Mouse (Mus musculus) liver, embryonic 14.5 days (tissue): ENCODE data around the gene Ank. TPM values are rescaled to one million over a fixed set of nuclear protein-coding genes. Genes with fewer than 3 reads are reported as not detected.
A peak's percentile ranks its signal among the peaks of the same experiment; 100 is the strongest.

Experiments used
- ATAC-seq: fragments of 200-750 bp; cut with Nextera tagmentation; 2 replicates; pipeline ENCODE4 v1.8.0; 2017; ENCODE audit warnings: moderate number of reproducible peaks, mild to moderate bottlenecking, moderate library complexity; ENCODE audit not compliant: insufficient read depth
- DNase-seq, 3 experiments: peaks; one replicate each; pipeline ENCODE4 v3.0.0-alpha.2; 2012 to 2013; ENCODE audit warnings: low read depth in 3 of 3, low spot score in 3 of 3
- H3K27ac ChIP-seq: fragments of 300-500 bp; sonication (generic); 2 replicates; pipeline ENCODE4 v1.5.1; 2014; ENCODE audit warnings: moderate library complexity, mild to moderate bottlenecking, control low read depth, inconsistent platforms
- H3K27me3 ChIP-seq: fragments of 300-500 bp; sonication (generic); 2 replicates; pipeline ENCODE4 v1.6.1; 2014; ENCODE audit warnings: mild to moderate bottlenecking, low read length, moderate library complexity; ENCODE audit not compliant: control insufficient read depth, insufficient read depth
- H3K36me3 ChIP-seq: fragments of 300-500 bp; sonication (generic); replicated peaks from 2 replicates; pipeline ENCODE4 v1.6.1; 2014; ENCODE audit warnings: low read depth; ENCODE audit not compliant: control insufficient read depth, insufficient read depth
- H3K4me1 ChIP-seq, 2 experiments: fragments of 200-500 bp in 1 of 2; fragments of 300-500 bp in 1 of 2; sonication (generic) in 1 of 2; replicated peaks; 2 replicates each; pipeline ENCODE4 v1.6.1; 2012 to 2014; ENCODE audit warnings: antibody characterized with exemption in 1 of 2, inconsistent platforms in 1 of 2, low read length in 1 of 2; ENCODE audit not compliant: control insufficient read depth in 2 of 2, insufficient read depth in 2 of 2
- H3K4me2 ChIP-seq: fragments of 300-500 bp; sonication (generic); 2 replicates; pipeline ENCODE4 v1.6.1; 2014; ENCODE audit warnings: low read depth, mild to moderate bottlenecking, control low read depth, moderate library complexity
- H3K4me3 ChIP-seq, 2 experiments: fragments of 200-500 bp in 1 of 2; fragments of 300-500 bp in 1 of 2; sonication (generic) in 1 of 2; 2 replicates each; pipeline ENCODE4 v1.5.1; 2012 to 2014; ENCODE audit warnings: low read depth in 2 of 2, low read length in 2 of 2, mild to moderate bottlenecking in 2 of 2, control low read depth in 1 of 2, inconsistent platforms in 1 of 2, moderate library complexity in 1 of 2; ENCODE audit not compliant: insufficient read depth in 1 of 2
- H3K9ac ChIP-seq: fragments of 300-500 bp; sonication (generic); replicated peaks from 2 replicates; pipeline ENCODE4 v1.6.1; 2014; ENCODE audit warnings: mild to moderate bottlenecking, control low read depth, moderate library complexity
- H3K9me3 ChIP-seq: fragments of 300-500 bp; sonication (generic); 2 replicates; pipeline ENCODE4 v1.6.1; 2016; ENCODE audit warnings: low read length, mixed read lengths; ENCODE audit not compliant: control insufficient read depth
- CTCF ChIP-seq: IDR thresholded peaks from 2 replicates; pipeline ENCODE4 v1.5.1; 2016; ENCODE audit warnings: antibody characterized with exemption, low read depth, control low read depth
- EP300 ChIP-seq: IDR thresholded peaks from 2 replicates; pipeline ENCODE4 v1.6.1; 2016; ENCODE audit warnings: antibody characterized with exemption, low read depth
- WGBS: fragments of 180-500 bp; shearing (Covaris S2); extraction: QIAGEN DNeasy Blood & Tissue Kit; methylation state at CpG from one replicate; pipeline ENCODE4 v1.1.7; 2014; ENCODE audit not compliant: insufficient replicate concordance; 5-methylcytosine and 5-hydroxymethylcytosine counted together
- polyA plus RNA-seq, 2 experiments: library from polyadenylated mRNA; depleted of rRNA in 1 of 2; stranded (reverse) in 1 of 2; unstranded in 1 of 2; fragments of >200 nt; fragmentation: Nextera tagmentation in 1 of 2; extraction: Ambion mirVana in 1 of 2; gene quantifications; 2 replicates each; pipeline versions ENCODE4 v1.2.1 to v1.2.3; 2012 to 2014

Ank gene
- polyA plus RNA-seq, 2 experiments, result 13.6 to 24.6 TPM

DNA sequence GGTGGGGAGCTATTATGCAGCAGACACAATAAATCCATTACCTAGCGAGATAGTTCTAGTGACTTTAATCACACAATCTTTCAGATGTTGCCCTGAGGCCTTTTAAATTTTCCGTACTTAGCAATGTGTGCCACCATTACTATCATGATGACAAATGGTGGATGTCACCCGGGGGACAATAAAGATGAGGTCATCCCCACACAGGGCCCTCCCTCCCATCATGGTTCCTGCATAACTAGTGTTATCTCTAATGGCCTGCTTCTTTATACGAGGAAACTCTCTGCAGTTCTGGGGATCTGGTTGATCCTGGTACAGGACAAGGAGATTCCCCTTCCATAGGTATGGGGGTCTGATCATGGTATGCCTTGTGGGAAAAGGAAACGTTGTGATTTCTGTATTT is 24.5 kb upstream of the Ank start:
- no peak overlapping the region for H3K27ac ChIP-seq
- ATAC-seq, result no peak
- H3K27me3 ChIP-seq, result no peaks in the 10 kb centered on the region
- H3K9me3 ChIP-seq, result no peaks in the 10 kb centered on the region
- no peak for DNase-seq
- H3K4me3 ChIP-seq, result no peak overlapping the region
- TF ChIP-seq CTCF (no peak), EP300 (no peak)
- no peaks in the 10 kb centered on the region for H3K36me3 ChIP-seq
- H3K9ac ChIP-seq, result no peak overlapping the region
- WGBS, result 48% methylated on average over 5 of the region's 5 CpGs
- no peak overlapping the region for H3K4me2 ChIP-seq
- no peaks in the 10 kb centered on the region; a peak in 1 of 4 replicates for H3K4me1 ChIP-seq

DNA sequence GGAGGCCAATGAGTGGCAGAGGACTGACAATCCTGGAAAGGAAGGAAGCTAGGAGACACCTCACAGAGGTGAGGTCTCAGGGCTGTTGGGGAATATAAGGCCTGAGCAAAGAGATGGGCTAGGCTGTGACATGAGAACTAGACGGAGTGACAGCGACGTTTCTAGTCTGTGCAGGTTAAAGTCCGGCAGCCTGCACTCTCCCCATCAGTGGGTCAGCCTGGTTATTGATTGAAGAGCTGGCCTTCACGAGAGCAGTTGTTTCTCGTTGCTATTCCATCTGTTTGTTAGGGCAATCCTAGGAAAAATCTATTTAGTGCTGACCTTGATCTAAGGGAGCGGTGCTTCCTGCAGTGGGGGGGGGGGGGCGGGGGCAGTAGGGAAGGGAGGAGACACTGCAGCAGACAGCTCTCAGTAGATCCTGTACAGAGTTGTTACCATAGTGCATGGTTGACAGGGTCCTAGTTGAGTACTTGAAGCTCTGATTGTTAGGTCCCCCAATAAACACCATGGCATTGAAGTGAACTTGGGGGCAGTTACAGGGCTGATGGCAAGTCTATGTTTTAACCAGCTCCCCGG is 21.6 kb upstream of the Ank start:
- TF ChIP-seq EP300 (no peak), CTCF (no peak)
- no peaks in the 10 kb centered on the region; a peak in 1 of 4 replicates for H3K4me1 ChIP-seq
- H3K27me3 ChIP-seq, result no peaks in the 10 kb centered on the region
- DNase-seq, result peak in 1 of 3 experiments; percentile 10
- H3K4me3 ChIP-seq, result no peak overlapping the region
- peak; percentile 65 for ATAC-seq
- H3K9me3 ChIP-seq, result no peaks in the 10 kb centered on the region
- no peak overlapping the region for H3K4me2 ChIP-seq
- H3K9ac ChIP-seq, result no peak overlapping the region
- no peak overlapping the region for H3K27ac ChIP-seq
- no peaks in the 10 kb centered on the region for H3K36me3 ChIP-seq
- 50% methylated on average over 9 of the region's 9 CpGs for WGBS

DNA sequence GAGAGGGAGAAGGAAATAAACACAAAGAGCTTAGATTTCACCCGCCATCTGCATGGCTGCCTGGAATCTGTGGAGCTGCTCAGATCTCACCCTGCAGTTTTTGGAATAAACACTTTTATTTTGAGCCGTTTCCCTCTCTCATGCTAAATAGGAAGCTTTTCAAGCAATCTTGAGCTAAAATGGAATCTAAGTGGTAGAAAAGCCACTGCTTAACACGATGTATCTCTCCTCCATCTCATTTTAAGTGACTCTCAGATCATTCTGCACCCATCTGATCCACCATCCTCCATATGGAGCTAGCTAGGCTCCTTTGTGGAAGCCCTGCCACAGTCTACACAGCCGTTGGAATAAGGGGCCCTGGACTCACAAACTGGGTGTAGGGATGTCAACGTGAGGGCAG is 15.8 kb upstream of the Ank start:
- DNase-seq (no peak), ATAC-seq (no peak)
- Histone ChIP-seq H3K27me3 (no peaks in the 10 kb centered on the region), H3K4me3 (no peak overlapping the region), H3K4me1 (peaks cover 0 to 9% of the 10 kb centered on the region in 2 experiments; a peak in 3 of 4 replicates), H3K9me3 (no peaks in the 10 kb centered on the region), H3K36me3 (no peaks in the 10 kb centered on the region), H3K4me2 (no peak overlapping the region), H3K9ac (no peak overlapping the region), H3K27ac (no peak overlapping the region)
- 69% methylated on average over 5 of the region's 5 CpGs for WGBS
- no peak for TF ChIP-seq EP300
- no peak for TF ChIP-seq CTCF

DNA sequence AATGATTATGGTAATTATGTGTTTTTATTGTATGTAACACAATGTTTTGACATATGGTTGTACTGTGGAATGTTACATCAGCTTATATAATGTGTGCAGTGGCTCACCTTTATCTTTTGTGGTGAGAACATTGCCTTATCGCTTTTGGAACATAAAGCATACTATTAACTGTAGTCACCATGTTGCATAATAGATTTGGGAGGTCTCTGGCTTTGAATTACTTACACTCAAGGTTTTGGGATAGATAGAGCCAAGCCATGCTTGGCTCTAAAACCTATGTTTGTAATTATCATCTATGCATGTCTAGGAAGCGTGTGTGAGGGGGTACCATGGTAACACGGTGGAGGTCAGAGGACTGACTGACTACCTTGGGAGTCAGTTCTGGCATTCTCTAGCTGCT is 14.7 kb upstream of the Ank start:
- 28% methylated on average over 3 of the region's 3 CpGs for WGBS
- no peaks in the 10 kb centered on the region for H3K36me3 ChIP-seq
- no peaks in the 10 kb centered on the region for H3K27me3 ChIP-seq
- H3K9ac ChIP-seq, result no peak overlapping the region
- ATAC-seq, result peak; percentile 86
- H3K4me1 ChIP-seq, result peaks cover 0 to 9% of the 10 kb centered on the region in 2 experiments; a peak in 3 of 4 replicates
- no peak overlapping the region for H3K4me3 ChIP-seq
- peak in 1 of 3 experiments; percentile 27 for DNase-seq
- TF ChIP-seq EP300, result peak; percentile 85
- no peak for TF ChIP-seq CTCF
- no peak overlapping the region for H3K27ac ChIP-seq
- H3K9me3 ChIP-seq, result no peaks in the 10 kb centered on the region
- no peak overlapping the region for H3K4me2 ChIP-seq

DNA sequence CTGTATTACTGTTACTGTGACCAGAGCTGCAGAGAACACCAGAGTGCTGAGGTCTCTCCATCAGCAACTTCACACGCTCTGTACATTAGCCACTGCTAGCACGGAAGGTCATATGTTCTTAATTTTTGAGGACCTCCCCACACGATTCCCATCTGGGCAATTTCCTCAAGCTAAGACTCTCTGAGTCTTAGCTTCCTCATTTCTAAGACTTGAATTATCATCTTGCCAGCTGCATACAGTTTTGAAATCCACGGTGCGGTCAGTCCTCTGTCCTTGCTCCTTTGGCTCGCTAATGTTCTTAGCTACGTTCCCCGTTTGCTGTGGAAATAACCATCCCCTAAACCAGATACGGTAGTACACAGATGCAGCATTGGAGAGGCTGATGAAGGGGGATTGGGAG is 14.0 kb upstream of the Ank start:
- TF ChIP-seq CTCF (no peak), EP300 (no peak)
- Histone ChIP-seq H3K4me2 (no peak overlapping the region), H3K9ac (no peak overlapping the region), H3K36me3 (no peaks in the 10 kb centered on the region), H3K9me3 (no peaks in the 10 kb centered on the region), H3K27me3 (no peaks in the 10 kb centered on the region), H3K4me1 (peaks cover 0 to 9% of the 10 kb centered on the region in 2 experiments; a peak in 3 of 4 replicates), H3K27ac (no peak overlapping the region), H3K4me3 (no peak overlapping the region)
- 51% methylated on average over 9 of the region's 9 CpGs for WGBS
- ATAC-seq, result no peak
- no peak for DNase-seq
